Mouse (Mus musculus): ENCODE measurements at regions not wholly inside any gene's neighbourhood (a gene's known extent, or its start where the extent isn't known, plus 50 kb on each side); places are given as distances from the start of the nearest gene placed in this dataset.

DNA sequence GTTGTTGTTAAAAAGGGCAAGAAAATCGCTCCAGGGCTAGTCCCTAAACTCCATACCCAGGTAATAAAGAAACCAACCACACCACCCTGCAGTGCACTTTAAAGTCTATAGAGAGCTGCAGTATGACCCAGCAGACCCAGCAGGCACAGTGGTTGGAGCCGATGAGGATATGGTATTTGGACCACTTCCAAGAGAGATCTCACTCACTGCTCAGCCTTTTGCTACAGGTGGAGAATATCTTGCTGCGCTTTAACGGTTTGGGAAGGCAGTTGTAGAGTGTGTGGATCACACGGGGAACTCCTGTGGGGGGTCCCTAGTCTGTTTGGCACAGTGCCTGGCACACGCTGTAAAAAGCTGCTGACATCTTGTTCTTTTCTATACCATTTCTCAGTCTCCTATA lies 145.9 kb downstream of the Foxo1 start:
- DNase-seq = no peak

DNA sequence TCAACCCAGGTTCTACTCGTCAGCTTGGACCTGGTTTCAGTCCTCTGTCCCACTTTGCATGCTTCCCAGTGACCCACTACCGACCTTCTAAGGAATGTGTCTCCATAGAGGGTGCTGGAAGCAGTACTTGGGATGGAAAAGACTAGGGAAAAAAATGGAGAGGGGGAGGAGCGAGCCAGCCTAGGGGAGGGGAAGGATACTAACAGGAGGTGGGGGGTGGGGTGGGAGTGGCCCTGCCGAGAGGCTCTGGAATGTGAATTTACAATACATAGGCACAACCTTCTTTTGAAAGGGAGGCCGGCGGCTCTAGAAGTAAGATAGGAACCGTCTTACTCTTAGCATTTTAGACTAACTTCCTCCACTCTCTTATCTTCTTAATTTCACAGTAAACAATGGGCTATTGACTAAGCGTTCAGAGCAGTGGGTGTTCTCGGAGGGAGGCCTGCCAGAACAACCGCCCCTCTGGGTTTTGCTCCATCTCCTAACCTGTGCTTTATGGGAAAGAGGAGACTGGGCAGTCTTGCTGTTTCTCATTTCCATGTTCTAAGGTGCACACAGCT lies 145.1 kb downstream of the Foxo1 start:
- DNase-seq = no peak

DNA sequence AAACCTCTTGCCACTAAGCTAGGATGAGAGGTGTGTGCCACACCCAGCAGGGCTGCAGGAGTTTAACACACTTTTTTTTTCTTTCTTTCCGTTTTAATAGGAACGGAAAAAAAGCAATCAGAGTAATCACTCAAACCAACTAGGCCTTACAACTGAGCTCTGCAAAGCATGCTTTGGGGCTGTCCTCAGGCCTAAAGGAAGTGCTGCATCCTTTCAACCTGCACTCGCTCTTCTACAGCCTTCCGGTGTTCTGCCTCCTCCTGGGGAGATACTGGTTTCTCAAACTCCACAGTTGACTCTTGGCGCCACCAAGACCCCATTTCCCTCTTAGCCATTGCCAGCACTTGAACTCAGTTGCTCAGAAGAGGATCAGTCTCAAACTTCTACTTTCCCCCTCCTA lies 143.2 kb downstream of the Foxo1 start:
- no peak for DNase-seq

DNA sequence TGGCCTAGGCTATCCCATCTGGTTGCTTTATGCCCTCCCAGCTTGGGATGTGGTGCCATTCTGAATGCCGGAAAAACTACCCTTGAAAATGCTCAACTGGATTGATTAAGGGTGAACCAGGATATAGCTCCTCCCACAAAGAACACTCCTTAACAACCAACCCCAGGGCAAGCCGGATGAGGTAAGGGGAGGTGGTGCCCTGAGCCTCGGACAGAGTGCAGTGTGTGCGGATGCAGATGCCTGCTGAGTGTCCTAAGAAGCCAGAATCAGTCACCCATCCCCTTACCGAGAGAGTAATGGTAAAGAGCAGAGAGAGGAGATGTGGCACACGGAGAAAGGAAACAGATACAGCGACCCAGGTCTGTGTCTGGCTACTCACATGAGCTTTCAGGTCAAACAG lies 141.3 kb downstream of the Foxo1 start:
- DNase-seq = no peak

DNA sequence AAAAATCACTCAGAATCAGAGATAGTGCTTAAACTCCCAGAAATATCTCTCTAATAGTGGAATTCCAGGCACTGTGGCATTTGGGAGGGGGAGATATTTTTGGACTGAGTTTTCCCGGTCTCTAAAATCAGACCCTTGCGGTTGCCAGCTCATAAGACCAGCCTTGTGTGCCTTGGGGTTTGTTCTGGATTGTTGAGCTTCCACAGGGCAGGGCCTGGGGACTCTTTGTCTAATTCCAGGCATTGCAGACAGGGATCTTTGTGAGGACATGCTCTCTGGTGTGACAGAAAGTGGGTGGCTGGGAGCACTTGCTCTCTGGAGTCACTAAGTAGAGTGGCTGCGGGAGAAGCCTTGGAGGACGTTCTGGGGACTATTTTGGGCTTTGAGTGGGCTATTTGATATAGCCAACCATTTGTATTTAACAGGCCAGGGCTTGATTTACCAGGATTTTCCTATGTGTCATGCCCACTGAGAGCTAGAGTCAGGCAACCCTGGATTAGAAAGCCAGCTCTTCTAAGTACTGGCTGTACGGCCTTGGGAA lies 138.7 kb downstream of the Foxo1 start:
- no peak for DNase-seq

DNA sequence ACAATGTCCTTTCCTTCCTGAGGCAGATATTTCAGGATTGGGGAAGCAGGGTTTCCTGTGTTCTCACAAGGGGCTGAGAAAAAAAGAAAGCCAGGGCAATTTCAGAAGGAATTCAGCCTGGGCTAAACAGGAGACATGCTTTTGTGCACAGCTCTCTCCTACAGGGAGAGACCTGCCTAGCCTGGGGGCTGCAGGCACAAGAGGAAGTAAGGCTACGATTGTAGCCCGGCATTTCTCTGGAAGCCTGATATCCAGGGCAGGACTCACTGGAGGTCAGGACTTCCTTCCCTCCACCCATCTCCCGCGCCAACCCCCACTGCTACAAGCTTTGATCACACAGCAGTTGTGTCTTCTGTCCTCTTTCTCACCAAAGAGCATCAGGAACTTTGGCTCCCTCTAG lies 136.5 kb downstream of the Foxo1 start:
- DNase-seq = no peak

DNA sequence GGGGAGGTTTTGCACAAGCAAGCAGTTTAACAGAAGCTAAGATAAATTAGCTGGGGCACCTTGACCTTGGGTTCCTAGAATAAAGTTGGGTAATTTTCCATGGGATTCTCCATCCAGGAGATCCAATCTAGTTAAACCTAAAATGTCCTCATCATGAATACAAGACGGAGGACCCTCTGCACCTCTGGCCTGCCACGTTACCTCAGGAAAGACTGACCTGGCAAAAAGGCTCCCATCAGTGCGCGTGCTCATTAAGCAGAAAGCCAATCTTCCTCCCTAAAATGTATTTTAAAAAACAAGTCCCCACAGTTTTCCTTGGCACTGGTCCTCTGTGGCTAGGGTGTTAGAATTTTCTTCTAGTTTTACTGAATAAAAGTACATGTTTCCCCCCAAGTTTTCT lies 134.9 kb downstream of the Foxo1 start:
- DNase-seq = no peak

All from cerebellum, adult 11 months (tissue).